In the genomic region with DNA sequence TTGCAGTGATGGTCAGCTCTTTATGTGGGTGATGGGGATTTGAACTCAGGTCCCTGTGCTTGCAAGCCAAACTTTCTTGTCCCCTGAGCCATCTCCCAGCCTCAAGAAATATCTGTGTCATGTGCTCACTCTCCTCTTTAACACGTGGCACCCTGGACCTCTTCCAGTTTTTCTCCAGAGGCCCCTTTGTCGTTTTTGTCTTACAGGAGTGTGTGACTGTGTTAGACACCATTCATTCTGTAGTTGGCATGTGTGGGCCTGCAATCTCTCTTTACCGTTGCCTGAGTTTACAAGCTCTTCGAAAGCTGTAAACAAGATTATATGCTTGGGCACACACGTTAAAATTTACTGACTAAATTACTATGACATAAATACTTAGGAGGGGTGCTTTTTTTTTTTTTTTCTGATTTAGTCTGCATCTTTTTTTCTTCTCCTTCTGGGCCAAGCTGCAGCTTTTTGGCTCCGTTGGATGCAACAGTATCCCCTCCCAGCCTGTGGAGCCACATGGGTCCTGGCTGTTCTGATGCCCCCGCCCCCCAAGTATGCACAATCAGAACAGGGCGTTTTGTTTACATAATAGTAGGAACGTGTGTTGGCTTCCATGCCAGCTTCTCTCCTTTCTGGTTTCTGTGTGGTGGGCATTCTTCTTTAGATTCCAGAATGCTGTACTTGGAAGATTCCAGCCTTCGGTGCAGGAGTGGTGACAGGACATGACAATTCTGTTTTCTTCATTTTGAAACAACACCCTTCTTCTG, we compare ENCODE assay signal across 27 mouse cellular contexts.
DNase-seq lines count a peak whose midpoint lies in the region; ATAC-seq and TF ChIP-seq lines count a peak whose summit lies in the region.
"Had no signal": no experiment of that assay in that cellular context is flagged by ENCODE, and none has a peak within 500 bp of the region (broad histone marks: within the 10 kb centered on the region; RNA-seq: fewer than 3 reads in every experiment).

No protein-coding gene starts in this region.

- peak; percentile 66 for DNase-seq in forebrain, embryonic 14.5 days (ENCODE audit: low spot score)
- DNase-seq in forebrain, embryonic 10.5 days (ENCODE audit: extremely low spot score, low spot score), result no peak
- DNase-seq in lung, embryonic 14.5 days, result peak; percentile 62
- DNase-seq in lung, adult 2 months, result no peak
- peak; percentile 16 for DNase-seq in right cerebral cortex, postnatal 4 days
- DNase-seq in right cerebral cortex, adult 18-20 months, result no peak
- peak; percentile 19 for DNase-seq in lung, postnatal 14 days
- DNase-seq: adrenal gland, postnatal 25 days; cerebellum, adult 11-12 months; gastrocnemius, postnatal 10 days; heart, adult 18-20 months; kidney, postnatal 4 days; layer of hippocampus, adult 9-11 months; liver, embryonic 13.5 days; right cerebral cortex, postnatal 14 days; thymus, postnatal 4 days had no signal

- no peaks in the 10 kb centered on the region for H3K4me1 ChIP-seq in forebrain, embryonic 14.5 days (ENCODE audit: control insufficient read depth, insufficient read depth, low read length)
- H3K4me1 ChIP-seq in forebrain, embryonic 10.5 days, result no peaks in the 10 kb centered on the region
- no peaks in the 10 kb centered on the region for H3K4me1 ChIP-seq in lung, embryonic 14.5 days (ENCODE audit: insufficient read depth)
- H3K4me1 ChIP-seq in lung, adult 2 months (ENCODE audit: control insufficient read depth, insufficient read depth, low read length), result no peaks in the 10 kb centered on the region
- H3K4me1 ChIP-seq: embryonic facial prominence, embryonic 12.5 days; hindbrain, embryonic 15.5 days; kidney, embryonic 15.5 days; liver, embryonic 13.5 days; midbrain, embryonic 10.5 days; neural tube, embryonic 13.5 days had no signal

- H3K9me3 ChIP-seq in forebrain, embryonic 14.5 days (replicated peaks; ENCODE audit: control insufficient read depth, low read length), result peaks cover 2% of the 10 kb centered on the region; the same call in 1 of the 2 replicates
- H3K9me3 ChIP-seq in forebrain, embryonic 10.5 days, result no peaks in the 10 kb centered on the region; the same call in 1 of the 2 replicates
- H3K9me3 ChIP-seq in lung, embryonic 14.5 days (ENCODE audit: low read depth, low read length), result 0 out of 2 replicates have a peak, but pooled peaks cover 2% of the 10 kb centered on the region
- H3K9me3 ChIP-seq: embryonic facial prominence, embryonic 12.5 days; hindbrain, embryonic 15.5 days; kidney, embryonic 15.5 days; liver, embryonic 13.5 days; midbrain, embryonic 10.5 days had no signal

- no peaks in the 10 kb centered on the region for H3K27me3 ChIP-seq in forebrain, embryonic 14.5 days (replicated peaks; ENCODE audit: control insufficient read depth, insufficient read depth, low read length)
- H3K27me3 ChIP-seq in forebrain, embryonic 10.5 days (ENCODE audit: poor library complexity, severe bottlenecking), result no peaks in the 10 kb centered on the region
- no peaks in the 10 kb centered on the region for H3K27me3 ChIP-seq in lung, embryonic 14.5 days (ENCODE audit: insufficient read depth, low read length)
- H3K27me3 ChIP-seq: CH12.LX; embryonic facial prominence, embryonic 12.5 days; heart, embryonic 13.5 days; hindbrain, embryonic 15.5 days; kidney, embryonic 15.5 days; liver, embryonic 13.5 days; neural tube, embryonic 13.5 days had no signal

- H3K4me2 ChIP-seq in forebrain, embryonic 14.5 days (ENCODE audit: low read length), result no peak overlapping the region
- no peak overlapping the region for H3K4me2 ChIP-seq in lung, embryonic 14.5 days
- H3K4me2 ChIP-seq: embryonic facial prominence, embryonic 12.5 days; heart, embryonic 13.5 days; hindbrain, embryonic 15.5 days; kidney, embryonic 15.5 days; limb, embryonic 12.5 days; liver, embryonic 13.5 days; neural tube, embryonic 13.5 days had no signal

- no peak overlapping the region for H3K4me3 ChIP-seq in forebrain, embryonic 14.5 days (ENCODE audit: low read depth, low read length)
- no peak overlapping the region for H3K4me3 ChIP-seq in forebrain, embryonic 10.5 days
- H3K4me3 ChIP-seq in lung, embryonic 14.5 days (ENCODE audit: low read depth, low read length), result no peak overlapping the region
- H3K4me3 ChIP-seq in lung, adult 2 months (replicated peaks; ENCODE audit: extremely low read depth, low read depth, low read length), result no peak overlapping the region
- H3K4me3 ChIP-seq: embryonic facial prominence, embryonic 12.5 days; heart, embryonic 13.5 days; hindbrain, embryonic 15.5 days; kidney, embryonic 15.5 days; left cerebral cortex, adult 2 months; limb, embryonic 12.5 days; liver, embryonic 13.5 days; midbrain, embryonic 10.5 days; neural tube, embryonic 13.5 days had no signal

- H3K9ac ChIP-seq in forebrain, embryonic 14.5 days (ENCODE audit: low read length), result no peak overlapping the region
- no peak overlapping the region for H3K9ac ChIP-seq in lung, embryonic 14.5 days
- H3K9ac ChIP-seq: embryonic facial prominence, embryonic 12.5 days; heart, embryonic 13.5 days; hindbrain, embryonic 15.5 days; kidney, embryonic 15.5 days; limb, embryonic 12.5 days; liver, embryonic 13.5 days; neural tube, embryonic 13.5 days had no signal

- no peaks in the 10 kb centered on the region for H3K36me3 ChIP-seq in forebrain, embryonic 14.5 days (ENCODE audit: control insufficient read depth, insufficient read depth, low read length)
- no peaks in the 10 kb centered on the region for H3K36me3 ChIP-seq in forebrain, embryonic 10.5 days (replicated peaks)
- no peaks in the 10 kb centered on the region for H3K36me3 ChIP-seq in lung, embryonic 14.5 days (ENCODE audit: insufficient read depth)
- H3K36me3 ChIP-seq: embryonic facial prominence, embryonic 12.5 days; hindbrain, embryonic 15.5 days; kidney, embryonic 15.5 days; limb, embryonic 12.5 days; liver, embryonic 13.5 days; midbrain, embryonic 10.5 days; neural tube, embryonic 13.5 days had no signal

- no peak for TF ChIP-seq POLR2A in lung, adult 2 months (IDR thresholded peaks at IDR 0.05; ENCODE audit: borderline replicate concordance, extremely low read depth, low read depth, low read length)

- 23% methylated on average over 10 of the region's 10 CpGs for WGBS in forebrain, embryonic 14.5 days
- 78% methylated on average over 10 of the region's 10 CpGs for WGBS in forebrain, embryonic 10.5 days
- WGBS in lung, embryonic 14.5 days, result 45% methylated on average over 10 of the region's 10 CpGs
- WGBS in lung, adult 2 months, result 42% methylated on average over 10 of the region's 10 CpGs

- TF ChIP-seq CTCF in lung, embryonic 14.5 days (IDR thresholded peaks at IDR 0.05; ENCODE audit: low read depth), result no peak
- no peak for TF ChIP-seq CTCF in lung, adult 2 months (IDR thresholded peaks at IDR 0.05; ENCODE audit: insufficient read depth, low read length)

- no peak for ATAC-seq in forebrain, embryonic 14.5 days
- ATAC-seq in lung, embryonic 14.5 days (ENCODE audit: insufficient read depth), result peak; percentile 31; the same call in 1 of the 2 replicates
- ATAC-seq: intestine, postnatal 0 days had no signal

- H3K27ac ChIP-seq in forebrain, embryonic 14.5 days (ENCODE audit: low read depth, low read length), result no peak overlapping the region
- H3K27ac ChIP-seq in forebrain, embryonic 10.5 days, result no peak overlapping the region
- H3K27ac ChIP-seq in lung, embryonic 14.5 days (ENCODE audit: low read depth), result no peak overlapping the region
- H3K27ac ChIP-seq: embryonic facial prominence, embryonic 12.5 days; heart, embryonic 13.5 days; hindbrain, embryonic 15.5 days; kidney, embryonic 15.5 days; left cerebral cortex, adult 2 months; limb, embryonic 12.5 days; liver, embryonic 13.5 days; macrophage; midbrain, embryonic 10.5 days; neural tube, embryonic 13.5 days had no signal

Comparison
In these comparisons a context has a peak if more than half of its experiments do, and no peak if none do; other contexts are left out.
1. DNase-seq: peak in forebrain, embryonic 14.5 days (single experiment), lung, embryonic 14.5 days (single experiment), right cerebral cortex, postnatal 4 days (single experiment) and lung, postnatal 14 days (single experiment); none in forebrain, embryonic 10.5 days (single experiment), lung, adult 2 months (single experiment) and right cerebral cortex, adult 18-20 months (single experiment).